Mouse (Mus musculus) embryonic facial prominence, embryonic 15.5 days (tissue): ENCODE data around the gene Ppp6r3. TPM values are rescaled to one million over a fixed set of nuclear protein-coding genes. Genes with fewer than 3 reads are reported as not detected.
A peak's percentile ranks its signal among the peaks of the same experiment; 100 is the strongest.

Experiments
- ATAC-seq: fragments of 200-750 bp; cut with Nextera tagmentation; 2 replicates; pipeline ENCODE4 v1.8.0; 2017; ENCODE audit warnings: low read depth, moderate TSS enrichment; ENCODE audit not compliant: insufficient number of reproducible peaks, low FRiP score, low TSS enrichment
- H3K27ac ChIP-seq: fragments of 300-500 bp; sonication (generic); replicated peaks from 2 replicates; pipeline ENCODE4 v1.5.1; 2015; ENCODE audit warnings: mild to moderate bottlenecking, inconsistent platforms
- H3K27me3 ChIP-seq: fragments of 300-500 bp; sonication (generic); 2 replicates; pipeline ENCODE4 v1.6.1; 2015; ENCODE audit warnings: inconsistent platforms
- H3K36me3 ChIP-seq: fragments of 300-500 bp; sonication (generic); 2 replicates; pipeline ENCODE4 v1.6.1; 2015; ENCODE audit warnings: mild to moderate bottlenecking, inconsistent platforms
- H3K4me1 ChIP-seq: fragments of 300-500 bp; sonication (generic); 2 replicates; pipeline ENCODE4 v1.6.1; 2015; ENCODE audit warnings: inconsistent platforms
- H3K4me2 ChIP-seq: fragments of 300-500 bp; sonication (generic); replicated peaks from 2 replicates; pipeline ENCODE4 v1.6.1; 2015; ENCODE audit warnings: mild to moderate bottlenecking, inconsistent platforms
- H3K4me3 ChIP-seq: fragments of 300-500 bp; sonication (generic); replicated peaks from 2 replicates; pipeline ENCODE4 v1.5.1; 2015; ENCODE audit warnings: mild to moderate bottlenecking, inconsistent platforms
- H3K9ac ChIP-seq: fragments of 300-500 bp; sonication (generic); 2 replicates; pipeline ENCODE4 v1.6.1; 2015; ENCODE audit warnings: inconsistent platforms
- H3K9me3 ChIP-seq: fragments of 300-500 bp; sonication (generic); replicated peaks from 2 replicates; pipeline ENCODE4 v1.6.1; 2016; ENCODE audit warnings: inconsistent platforms
- WGBS: fragments of 180-500 bp; shearing (Covaris S2); methylation state at CpG from one replicate; pipeline ENCODE4 v1.1.7; 2015; 5-methylcytosine and 5-hydroxymethylcytosine counted together
- polyA plus RNA-seq: library from polyadenylated mRNA; unstranded; fragments of >200 nt; fragmentation: Nextera tagmentation; extraction: Ambion mirVana; gene quantifications from 2 replicates; pipeline ENCODE4 v1.2.1, GENCODE M21; 2015

The Ppp6r3 gene
- polyA plus RNA-seq, 1 experiment from 2014 or later, result 55.0 TPM

DNA sequence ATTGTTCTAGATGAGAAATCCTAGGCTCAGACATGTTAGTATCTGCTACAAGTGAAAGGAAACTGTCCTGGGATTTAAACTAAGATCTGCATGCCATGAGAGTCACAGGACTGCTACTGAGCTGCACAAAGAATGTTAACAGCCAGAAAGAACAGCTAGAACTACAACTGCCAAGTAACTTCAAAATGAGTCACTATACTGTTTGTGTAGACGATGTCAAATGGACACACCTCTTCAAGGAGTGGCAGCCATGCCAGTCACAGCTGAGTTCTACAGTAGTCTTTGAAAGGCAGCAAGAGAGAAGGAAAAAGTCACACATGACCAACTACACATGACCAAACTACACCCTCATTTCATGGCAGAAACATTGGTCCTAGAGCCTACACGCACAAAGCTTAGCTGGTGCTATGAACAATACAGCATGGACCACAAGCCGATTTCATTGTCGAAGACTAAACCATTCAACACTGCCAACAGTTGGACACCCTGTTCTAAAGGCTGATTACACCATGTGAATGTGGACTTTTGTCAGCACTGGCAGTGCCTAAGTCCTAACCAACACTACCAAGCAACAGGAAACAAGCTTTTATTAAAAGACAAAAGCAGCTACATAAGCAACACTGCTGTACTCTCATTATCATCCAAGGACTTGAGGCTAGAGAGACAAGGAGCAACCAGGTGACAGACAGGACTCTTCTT, 55.9 kb downstream of the Ppp6r3 start:
- no peak overlapping the region for H3K4me2 ChIP-seq
- no peak overlapping the region for H3K4me3 ChIP-seq
- peaks cover 61% of the 10 kb centered on the region for H3K36me3 ChIP-seq
- H3K27me3 ChIP-seq, result no peaks in the 10 kb centered on the region
- 90% methylated on average over 4 of the region's 4 CpGs for WGBS
- no peak overlapping the region for H3K9ac ChIP-seq
- H3K27ac ChIP-seq, result no peak overlapping the region
- no peaks in the 10 kb centered on the region for H3K4me1 ChIP-seq
- no peaks in the 10 kb centered on the region for H3K9me3 ChIP-seq
- no peak for ATAC-seq

DNA sequence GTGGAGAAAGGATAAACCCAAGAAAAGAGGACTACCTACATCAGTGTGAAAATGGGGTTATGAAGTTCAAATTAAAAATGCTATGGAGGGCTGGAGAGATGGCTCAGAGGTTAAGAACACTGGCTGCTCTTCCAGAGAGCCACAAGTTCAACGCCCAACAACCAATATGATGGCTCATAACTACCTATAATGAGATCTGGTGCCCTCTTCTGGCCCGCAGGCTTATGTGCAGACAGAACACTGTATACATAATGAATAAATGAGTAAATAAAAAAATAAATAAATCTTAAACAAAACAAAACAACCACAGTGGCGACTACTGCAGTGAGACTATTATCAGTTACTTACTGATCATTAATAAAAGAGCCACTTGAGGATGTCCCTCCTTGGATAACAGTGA, 78.3 kb downstream of the Ppp6r3 start:
- Histone ChIP-seq H3K27me3 (no peaks in the 10 kb centered on the region), H3K4me1 (no peaks in the 10 kb centered on the region), H3K9ac (no peak overlapping the region), H3K27ac (no peak overlapping the region), H3K36me3 (peaks cover 68% of the 10 kb centered on the region), H3K4me2 (no peak overlapping the region), H3K4me3 (no peak overlapping the region), H3K9me3 (no peaks in the 10 kb centered on the region)
- no peak for ATAC-seq
- 94% methylated on average over 3 of the region's 3 CpGs for WGBS

DNA sequence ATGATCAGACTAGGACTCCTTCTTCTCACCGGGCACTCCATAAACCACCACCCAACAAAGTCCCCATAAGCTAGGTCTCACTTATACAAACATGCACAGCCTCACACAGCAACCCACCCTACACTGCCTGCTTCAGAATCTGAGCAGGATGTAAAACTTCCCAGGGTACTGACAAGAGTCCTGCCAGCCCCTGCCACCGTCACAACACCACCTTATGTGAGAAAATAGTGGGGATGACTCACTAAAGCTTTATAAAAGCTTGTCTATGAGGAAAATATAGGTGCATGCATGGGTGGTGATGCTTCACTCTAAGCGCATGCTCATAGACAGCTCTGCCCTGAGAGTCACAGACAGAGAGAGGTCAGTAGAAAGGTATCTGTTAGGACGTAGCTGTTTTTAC, 85.7 kb downstream of the Ppp6r3 start:
- Histone ChIP-seq H3K27me3 (no peaks in the 10 kb centered on the region), H3K4me1 (no peaks in the 10 kb centered on the region), H3K27ac (no peak overlapping the region), H3K9ac (no peak overlapping the region), H3K36me3 (peaks cover 94% of the 10 kb centered on the region), H3K4me3 (no peak overlapping the region), H3K4me2 (no peak overlapping the region), H3K9me3 (no peaks in the 10 kb centered on the region)
- 90% methylated on average over 4 of the region's 4 CpGs for WGBS
- no peak for ATAC-seq

DNA sequence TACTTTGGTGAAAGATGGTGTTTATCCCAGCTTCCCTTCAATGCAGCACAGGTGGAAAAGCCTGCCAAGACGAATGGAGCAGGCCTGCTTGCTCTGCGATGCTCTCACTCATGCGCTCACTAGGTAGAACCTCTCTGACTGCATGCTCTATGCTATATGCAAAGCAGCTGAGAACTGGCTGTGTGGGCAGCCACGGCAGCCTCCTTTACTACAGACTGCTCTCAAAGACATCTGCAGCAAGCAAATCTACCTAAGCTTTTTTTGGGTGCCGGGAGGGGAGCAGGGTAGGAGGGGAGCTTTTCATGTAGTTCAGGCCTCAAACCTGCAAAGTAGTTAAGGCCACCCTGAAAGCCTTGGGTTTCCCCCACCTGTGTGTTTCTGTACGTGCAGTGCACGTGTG, 92.7 kb downstream of the Ppp6r3 start:
- Histone ChIP-seq H3K9ac (no peak overlapping the region), H3K27me3 (no peaks in the 10 kb centered on the region), H3K4me2 (no peak overlapping the region), H3K27ac (no peak overlapping the region), H3K4me1 (no peaks in the 10 kb centered on the region), H3K4me3 (no peak overlapping the region), H3K36me3 (peaks cover 81% of the 10 kb centered on the region), H3K9me3 (no peaks in the 10 kb centered on the region)
- ATAC-seq, result no peak
- WGBS, result 93% methylated on average over 7 of the region's 7 CpGs

DNA sequence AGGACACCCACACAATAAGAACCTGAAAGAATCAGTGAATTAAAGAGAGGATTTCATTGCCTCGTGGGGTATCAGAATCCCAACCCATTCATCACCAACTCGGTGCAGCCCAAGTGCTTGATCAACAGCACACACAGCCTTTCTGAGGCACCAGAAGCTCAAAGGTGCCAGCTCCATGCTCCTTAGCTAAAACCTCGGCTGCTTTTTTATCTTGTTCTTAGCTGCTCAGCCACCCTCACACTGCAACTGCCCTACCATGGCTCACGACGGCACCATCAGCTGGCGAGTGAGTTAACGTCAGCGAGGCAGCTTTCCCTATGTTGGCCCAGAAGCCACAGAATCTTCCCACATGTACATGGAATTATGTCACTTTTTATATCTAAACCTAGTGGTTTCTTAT, 95.4 kb downstream of the Ppp6r3 start:
- peaks cover 72% of the 10 kb centered on the region for H3K36me3 ChIP-seq
- no peak for ATAC-seq
- H3K27me3 ChIP-seq, result no peaks in the 10 kb centered on the region
- no peak overlapping the region for H3K9ac ChIP-seq
- WGBS, result 95% methylated on average over 8 of the region's 8 CpGs
- no peak overlapping the region for H3K4me3 ChIP-seq
- H3K4me1 ChIP-seq, result no peaks in the 10 kb centered on the region
- H3K4me2 ChIP-seq, result no peak overlapping the region
- H3K9me3 ChIP-seq, result no peaks in the 10 kb centered on the region
- H3K27ac ChIP-seq, result no peak overlapping the region

DNA sequence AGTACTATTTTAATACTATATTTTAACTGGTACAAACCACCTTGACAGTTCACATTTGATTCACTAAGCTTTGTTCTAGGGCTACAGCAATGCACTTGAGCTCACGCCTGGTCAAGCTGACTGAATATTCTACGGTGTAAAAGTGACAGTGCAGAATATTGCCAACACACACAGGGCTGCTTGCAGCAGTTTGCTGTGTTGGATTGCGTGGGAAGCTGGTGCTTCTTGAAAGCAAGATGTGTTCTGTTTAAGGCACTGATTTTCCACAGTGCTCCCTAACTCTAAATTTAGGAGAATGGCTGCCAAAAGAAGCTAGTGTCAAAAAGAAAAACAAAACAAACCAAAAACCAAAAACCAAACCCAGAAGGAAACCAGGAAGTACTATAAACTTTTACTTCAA, 98.6 kb downstream of the Ppp6r3 start:
- H3K9me3 ChIP-seq, result no peaks in the 10 kb centered on the region
- no peak for ATAC-seq
- no peak overlapping the region for H3K4me2 ChIP-seq
- H3K4me1 ChIP-seq, result no peaks in the 10 kb centered on the region
- no peaks in the 10 kb centered on the region for H3K27me3 ChIP-seq
- 88% methylated on average over 3 of the region's 3 CpGs for WGBS
- no peak overlapping the region for H3K9ac ChIP-seq
- no peak overlapping the region for H3K4me3 ChIP-seq
- peaks cover 72% of the 10 kb centered on the region for H3K36me3 ChIP-seq
- no peak overlapping the region for H3K27ac ChIP-seq

DNA sequence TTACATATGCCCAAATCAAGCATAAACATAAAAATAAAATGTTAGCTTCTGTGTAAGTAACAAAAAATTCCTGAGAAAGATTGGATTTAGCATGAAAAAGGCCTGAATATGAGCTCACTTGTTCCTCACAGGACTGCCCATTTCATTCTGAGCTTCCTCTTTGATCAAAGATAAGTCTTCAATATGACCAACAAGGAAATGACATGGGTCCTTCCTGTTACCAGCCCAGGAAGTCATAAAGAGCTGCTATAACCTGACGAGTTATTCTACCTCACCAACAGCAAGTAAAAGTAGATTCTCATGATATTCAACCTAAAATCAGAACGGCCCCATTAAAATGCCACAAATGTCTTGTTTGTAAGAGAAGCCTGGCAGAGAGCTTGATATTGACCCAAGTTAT, 104.3 kb downstream of the Ppp6r3 start:
- ATAC-seq, result no peak
- H3K4me1 ChIP-seq, result no peaks in the 10 kb centered on the region
- H3K36me3 ChIP-seq, result peaks cover 88% of the 10 kb centered on the region
- WGBS, result 95% methylated on average over 2 of the region's 2 CpGs
- H3K4me2 ChIP-seq, result no peak overlapping the region
- H3K9ac ChIP-seq, result no peak overlapping the region
- H3K9me3 ChIP-seq, result no peaks in the 10 kb centered on the region
- H3K4me3 ChIP-seq, result no peak overlapping the region
- H3K27me3 ChIP-seq, result no peaks in the 10 kb centered on the region
- no peak overlapping the region for H3K27ac ChIP-seq

DNA sequence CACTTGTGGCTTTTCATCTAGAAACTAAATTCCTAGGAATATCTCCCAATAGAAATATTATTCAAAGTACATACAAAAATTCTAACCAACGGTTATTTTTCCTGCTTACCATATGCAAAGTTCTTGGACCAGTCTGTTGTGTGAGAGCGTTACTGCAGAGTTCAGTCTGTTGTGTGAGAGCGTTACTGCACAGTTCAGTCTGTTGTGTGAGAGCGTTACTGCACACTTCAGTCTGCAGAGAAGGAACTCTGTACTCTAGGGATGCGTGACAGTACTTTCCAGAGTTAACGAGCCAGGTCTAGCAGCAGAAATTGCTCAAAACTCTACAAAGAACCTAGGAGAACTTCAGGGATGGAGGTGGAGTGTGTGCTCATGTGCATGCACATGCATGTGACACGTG, 108.0 kb downstream of the Ppp6r3 start:
- H3K27me3 ChIP-seq, result no peaks in the 10 kb centered on the region
- ATAC-seq, result no peak

DNA sequence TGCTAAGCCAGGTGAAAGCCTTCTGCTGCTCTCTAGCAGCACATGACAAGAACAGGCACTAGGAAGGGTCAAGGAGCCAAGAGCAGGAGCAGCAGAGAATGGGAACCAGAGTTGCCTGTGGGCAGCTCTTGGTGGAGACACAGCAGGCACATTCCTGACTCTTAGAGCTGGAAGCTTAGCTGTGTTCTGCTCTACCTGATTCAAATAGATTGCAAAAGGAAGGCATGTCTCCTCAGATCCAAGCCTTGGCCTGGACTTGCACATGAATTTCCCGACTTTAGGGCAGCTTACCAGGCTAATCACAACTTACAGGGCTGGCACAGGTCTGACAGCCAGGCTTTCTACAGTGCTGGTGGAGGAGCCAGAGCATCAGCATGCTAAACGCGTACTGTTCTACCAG, 115.6 kb downstream of the Ppp6r3 start:
- H3K27ac ChIP-seq, result 0 out of 2 replicates have a peak overlapping the region, but pooled peaks have one; percentile 8
- no peak overlapping the region for H3K4me2 ChIP-seq
- no peaks in the 10 kb centered on the region for H3K27me3 ChIP-seq
- H3K9ac ChIP-seq, result no peak overlapping the region
- H3K9me3 ChIP-seq, result no peaks in the 10 kb centered on the region
- no peak for ATAC-seq
- H3K36me3 ChIP-seq, result peaks cover 89% of the 10 kb centered on the region
- 73% methylated on average over 3 of the region's 3 CpGs for WGBS
- H3K4me1 ChIP-seq, result no peaks in the 10 kb centered on the region
- no peak overlapping the region for H3K4me3 ChIP-seq

More for the DNA sequence above, 108.0 kb downstream of the Ppp6r3 start:
- H3K9ac ChIP-seq, result no peak overlapping the region
- H3K27ac ChIP-seq, result no peak overlapping the region
- H3K36me3 ChIP-seq, result peaks cover 99% of the 10 kb centered on the region
- H3K9me3 ChIP-seq, result no peaks in the 10 kb centered on the region
- WGBS, result 91% methylated on average over 7 of the region's 7 CpGs
- H3K4me2 ChIP-seq, result no peak overlapping the region
- H3K4me1 ChIP-seq, result no peaks in the 10 kb centered on the region
- H3K4me3 ChIP-seq, result no peak overlapping the region

DNA sequence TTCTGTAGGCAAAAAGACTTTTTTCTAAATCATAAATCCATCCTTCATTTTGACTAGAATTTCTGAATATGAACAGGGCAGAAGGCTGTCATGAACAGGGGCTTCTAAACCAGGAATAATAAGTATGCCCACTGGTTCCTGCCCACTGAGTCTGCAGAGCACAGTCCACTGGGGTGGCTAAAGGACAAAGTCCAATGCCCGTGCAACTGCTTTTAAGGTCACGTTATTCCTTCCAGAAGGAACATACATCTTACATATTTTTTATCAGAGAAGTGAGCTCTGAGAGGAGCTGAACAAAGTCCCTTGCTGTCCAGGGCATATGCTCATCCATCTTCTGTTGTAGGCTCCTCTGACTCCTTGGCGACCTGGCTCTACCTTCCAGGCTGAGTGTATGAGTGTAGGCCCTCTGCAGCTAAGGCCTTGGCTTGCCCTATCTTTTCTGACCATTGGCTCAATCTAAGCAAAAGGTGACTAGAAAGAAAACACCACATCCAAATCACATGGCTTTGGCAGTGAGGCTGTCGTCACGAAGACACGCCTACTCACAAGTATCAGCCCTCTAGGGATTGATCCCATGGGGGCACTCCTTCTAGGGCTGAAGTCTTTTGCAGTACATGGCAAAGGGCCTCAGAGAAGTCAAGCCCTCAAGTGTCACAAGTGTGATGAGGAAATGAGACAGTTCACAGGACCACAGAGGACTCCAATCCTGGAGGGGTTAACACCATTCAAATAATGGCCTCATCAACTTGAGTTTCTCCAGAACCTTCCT, 117.0 kb downstream of the Ppp6r3 start:
- H3K9me3 ChIP-seq, result no peaks in the 10 kb centered on the region
- H3K27ac ChIP-seq, result no peak overlapping the region
- H3K4me1 ChIP-seq, result no peaks in the 10 kb centered on the region
- no peaks in the 10 kb centered on the region for H3K27me3 ChIP-seq
- WGBS, result 90% methylated on average over 6 of the region's 6 CpGs
- no peak overlapping the region for H3K4me2 ChIP-seq
- peaks cover 86% of the 10 kb centered on the region for H3K36me3 ChIP-seq
- no peak overlapping the region for H3K4me3 ChIP-seq
- ATAC-seq, result no peak
- H3K9ac ChIP-seq, result no peak overlapping the region

DNA sequence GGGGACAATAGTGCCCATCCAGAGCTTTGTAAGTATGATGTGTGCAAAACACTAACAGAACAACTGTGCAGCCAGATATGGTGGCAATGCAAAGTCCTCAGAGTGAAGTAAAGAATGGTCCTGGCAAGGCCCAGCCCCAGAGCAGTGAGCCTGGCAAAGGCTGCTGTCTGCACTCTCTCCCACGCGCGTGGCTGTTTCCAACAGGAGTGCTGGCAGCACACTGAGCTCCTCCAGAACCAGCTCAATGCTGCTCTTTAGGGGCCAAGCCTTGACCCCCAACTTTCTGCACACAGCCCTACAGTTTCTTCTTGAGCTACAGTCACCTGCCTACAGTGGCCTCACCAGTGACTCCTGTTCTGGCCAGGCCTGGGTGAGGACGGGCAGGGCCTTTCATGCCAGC, 117.8 kb downstream of the Ppp6r3 start:
- Histone ChIP-seq H3K9ac (no peak overlapping the region), H3K36me3 (peaks cover 83% of the 10 kb centered on the region), H3K4me1 (no peaks in the 10 kb centered on the region), H3K27ac (no peak overlapping the region), H3K9me3 (no peaks in the 10 kb centered on the region), H3K4me2 (no peak overlapping the region), H3K27me3 (no peaks in the 10 kb centered on the region), H3K4me3 (no peak overlapping the region)
- 93% methylated on average over 4 of the region's 4 CpGs for WGBS
- ATAC-seq, result no peak
